Mouse (Mus musculus) forebrain, embryonic 11.5 days (tissue): Measurements from ENCODE around the gene Surf1. TPM values are rescaled to one million over a fixed set of nuclear protein-coding genes. Genes with fewer than 3 reads are reported as not detected.

Experiments
- ATAC-seq: fragments of 200-750 bp; cut with Nextera tagmentation; replicated peaks from 2 replicates; pipeline ENCODE4 v1.8.0; 2017; ENCODE audit warnings: moderate TSS enrichment; ENCODE audit not compliant: low FRiP score
- DNase-seq: peaks from one replicate; pipeline ENCODE4 v3.0.0-alpha.2; 2017; ENCODE audit warnings: low spot score
- H3K27ac ChIP-seq: fragments of 300-500 bp; sonication (generic); 2 replicates; pipeline ENCODE4 v1.5.1; 2014; ENCODE audit warnings: low read depth, low read length
- H3K27me3 ChIP-seq: fragments of 300-500 bp; sonication (generic); 2 replicates; pipeline ENCODE4 v1.6.1; 2014; ENCODE audit warnings: mild to moderate bottlenecking, low read length, mixed read lengths; ENCODE audit not compliant: control insufficient read depth, insufficient read depth
- H3K36me3 ChIP-seq: fragments of 300-500 bp; sonication (generic); 2 replicates; pipeline ENCODE4 v1.6.1; 2014; ENCODE audit warnings: mild to moderate bottlenecking, low read length, moderate library complexity, mixed read lengths; ENCODE audit not compliant: control insufficient read depth, insufficient read depth
- H3K4me1 ChIP-seq: fragments of 300-500 bp; sonication (generic); replicated peaks from 2 replicates; pipeline ENCODE4 v1.6.1; 2014; ENCODE audit warnings: low read length, mixed read lengths; ENCODE audit not compliant: control insufficient read depth, insufficient read depth
- H3K4me2 ChIP-seq: fragments of 300-500 bp; sonication (generic); 2 replicates; pipeline ENCODE4 v1.6.1; 2014; ENCODE audit warnings: low read depth, mild to moderate bottlenecking, low read length, moderate library complexity, mixed read lengths; ENCODE audit not compliant: severe bottlenecking
- H3K4me3 ChIP-seq: fragments of 300-500 bp; sonication (generic); 2 replicates; pipeline ENCODE4 v1.5.1; 2014; ENCODE audit warnings: low read depth, low read length
- H3K9ac ChIP-seq: fragments of 300-500 bp; sonication (generic); 2 replicates; pipeline ENCODE4 v1.6.1; 2014; ENCODE audit warnings: low read length
- H3K9me3 ChIP-seq: fragments of 300-500 bp; sonication (generic); 2 replicates; pipeline ENCODE4 v1.6.1; 2016; ENCODE audit warnings: low read length, mixed read lengths; ENCODE audit not compliant: control insufficient read depth
- WGBS: fragments of 180-500 bp; shearing (Covaris S2); extraction: QIAGEN DNeasy Blood & Tissue Kit; methylation state at CpG from one replicate; pipeline ENCODE4 v1.1.7; 2014; 5-methylcytosine and 5-hydroxymethylcytosine counted together
- polyA plus RNA-seq: library from polyadenylated mRNA; unstranded; fragments of >200 nt; fragmentation: Nextera tagmentation; extraction: Ambion mirVana; gene quantifications from 2 replicates; pipeline ENCODE4 v1.2.1, GENCODE M21; 2014

Gene Surf1
- polyA plus RNA-seq, 1 experiment from 2014 or later = 44.1 TPM

GRCm38 (mm10) chr2:26952866-26953265 lies 36.5 kb upstream of the Surf1 start:
- Histone ChIP-seq H3K9me3 (no peaks in the 10 kb centered on the region), H3K36me3 (peaks cover 10% of the 10 kb centered on the region; the same call in 1 of the 2 replicates), H3K4me1 (no peaks in the 10 kb centered on the region), H3K4me3 (no peak overlapping the region), H3K27me3 (no peaks in the 10 kb centered on the region), H3K4me2 (no peak overlapping the region), H3K9ac (no peak overlapping the region), H3K27ac (no peak overlapping the region)
- WGBS = 96% methylated on average over 8 of the region's 8 CpGs
- ATAC-seq = no peak
- DNase-seq = no peak

GRCm38 (mm10) chr2:26952193-26952592 lies 35.9 kb upstream of the Surf1 start:
- Histone ChIP-seq H3K4me3 (no peak overlapping the region), H3K27ac (no peak overlapping the region), H3K9me3 (no peaks in the 10 kb centered on the region), H3K27me3 (no peaks in the 10 kb centered on the region), H3K4me1 (no peaks in the 10 kb centered on the region), H3K4me2 (no peak overlapping the region), H3K36me3 (peaks cover 6% of the 10 kb centered on the region; the same call in 1 of the 2 replicates), H3K9ac (no peak overlapping the region)
- no peak for ATAC-seq
- WGBS = 92% methylated on average over 4 of the region's 4 CpGs
- no peak for DNase-seq

- H3K4me3 ChIP-seq = no peak overlapping the region
- no peak overlapping the region for H3K27ac ChIP-seq
- H3K9me3 ChIP-seq = no peaks in the 10 kb centered on the region
- H3K27me3 ChIP-seq = no peaks in the 10 kb centered on the region
- no peak overlapping the region for H3K4me2 ChIP-seq
- no peak overlapping the region for H3K9ac ChIP-seq
- H3K36me3 ChIP-seq = peaks cover 6% of the 10 kb centered on the region; the same call in 1 of the 2 replicates
- DNase-seq (no peak), ATAC-seq (no peak)
- WGBS = 88% methylated on average over 8 of the region's 8 CpGs
- no peaks in the 10 kb centered on the region for H3K4me1 ChIP-seq
Observed at GRCm38 (mm10) chr2:26951346-26951905, 35.1 kb upstream of the Surf1 start.

- peaks cover 6% of the 10 kb centered on the region; the same call in 1 of the 2 replicates for H3K36me3 ChIP-seq
- H3K4me3 ChIP-seq = no peak overlapping the region
- 83% methylated on average over 2 of the region's 2 CpGs for WGBS
- DNase-seq = no peak
- no peak overlapping the region for H3K27ac ChIP-seq
- no peaks in the 10 kb centered on the region for H3K4me1 ChIP-seq
- no peaks in the 10 kb centered on the region for H3K9me3 ChIP-seq
- H3K27me3 ChIP-seq = no peaks in the 10 kb centered on the region
- H3K9ac ChIP-seq = no peak overlapping the region
- H3K4me2 ChIP-seq = no peak overlapping the region
- no peak for ATAC-seq
Observed at GRCm38 (mm10) chr2:26950411-26950810, 34.1 kb upstream of the Surf1 start.

GRCm38 (mm10) chr2:26943253-26943652 lies 26.9 kb upstream of the Surf1 start:
- DNase-seq = no peak
- H3K36me3 ChIP-seq = no peaks in the 10 kb centered on the region
- no peak overlapping the region for H3K4me3 ChIP-seq
- no peaks in the 10 kb centered on the region for H3K9me3 ChIP-seq
- ATAC-seq = no peak
- no peak overlapping the region for H3K4me2 ChIP-seq
- 82% methylated on average over 3 of the region's 3 CpGs for WGBS
- no peak overlapping the region for H3K27ac ChIP-seq
- H3K9ac ChIP-seq = no peak overlapping the region
- no peaks in the 10 kb centered on the region for H3K27me3 ChIP-seq
- H3K4me1 ChIP-seq = no peaks in the 10 kb centered on the region

- Histone ChIP-seq H3K27ac (no peak overlapping the region), H3K9me3 (no peaks in the 10 kb centered on the region), H3K4me2 (no peak overlapping the region), H3K4me3 (no peak overlapping the region), H3K9ac (no peak overlapping the region), H3K36me3 (no peaks in the 10 kb centered on the region), H3K27me3 (no peaks in the 10 kb centered on the region), H3K4me1 (no peaks in the 10 kb centered on the region)
- 53% methylated on average over 5 of the region's 5 CpGs for WGBS
- DNase-seq (no peak), ATAC-seq (no peak)
Observed at GRCm38 (mm10) chr2:26941539-26941938, 25.2 kb upstream of the Surf1 start.

- no peaks in the 10 kb centered on the region for H3K27me3 ChIP-seq
- peaks cover 8% of the 10 kb centered on the region for H3K4me1 ChIP-seq
- no peak overlapping the region for H3K4me2 ChIP-seq
- ATAC-seq = no peak
- no peaks in the 10 kb centered on the region for H3K9me3 ChIP-seq
- H3K36me3 ChIP-seq = no peaks in the 10 kb centered on the region
- no peak overlapping the region for H3K27ac ChIP-seq
- no peak overlapping the region for H3K9ac ChIP-seq
- WGBS = 82% methylated on average over 1 of the region's 1 CpGs
- H3K4me3 ChIP-seq = no peak overlapping the region
- DNase-seq = no peak
Observed at GRCm38 (mm10) chr2:26936425-26936824, 20.1 kb upstream of the Surf1 start.

- no peaks in the 10 kb centered on the region for H3K36me3 ChIP-seq
- H3K4me2 ChIP-seq = no peak overlapping the region
- H3K4me3 ChIP-seq = no peak overlapping the region
- H3K9ac ChIP-seq = no peak overlapping the region
- no peak overlapping the region for H3K27ac ChIP-seq
- H3K27me3 ChIP-seq = no peaks in the 10 kb centered on the region
- no peaks in the 10 kb centered on the region for H3K9me3 ChIP-seq
- DNase-seq (no peak), ATAC-seq (no peak)
- peaks cover 8% of the 10 kb centered on the region for H3K4me1 ChIP-seq
- 100% methylated on average over 2 of the region's 2 CpGs for WGBS
Observed at GRCm38 (mm10) chr2:26935286-26935685, 19.0 kb upstream of the Surf1 start.

GRCm38 (mm10) chr2:26933304-26934055 lies 17.1 kb upstream of the Surf1 start, which contains the start of the genes Surf4 and Stkld1:
Surf4 (minus strand) TSS chr2:26933928.
Stkld1 (plus strand) TSS chr2:26934047.
- Histone ChIP-seq H3K4me2 (peak within 1 kb of the TSS; percentile 72), H3K27me3 (no peaks in the 10 kb centered on the region), H3K36me3 (no peaks in the 10 kb centered on the region), H3K9me3 (no peaks in the 10 kb centered on the region), H3K27ac (peak within 1 kb of the TSS; percentile 62), H3K4me3 (peak within 1 kb of the TSS; percentile 95), H3K4me1 (peaks cover 8% of the 10 kb centered on the region), H3K9ac (peak within 1 kb of the TSS; percentile 95)
- WGBS = under 1% methylated on average over 65 of the region's 70 CpGs
- ATAC-seq = peak; percentile 95
- peak; percentile 98 for DNase-seq
